Mouse (Mus musculus): ENCODE measurements around the gene Exo5. TPM values are rescaled to one million over a fixed set of nuclear protein-coding genes. Genes with fewer than 3 reads are reported as not detected.

Exo5 gene
- 28.1 TPM for polyA plus RNA-seq (2017; shearing (Covaris generic))

GRCm38 (mm10) chr4:120924554-120925299 lies at the start of gene Exo5:
Gene Exo5, minus strand, starts transcription at chr4:120925017.

GRCm38 (mm10) chr4:120951428-120951973 lies 26.7 kb upstream of the Exo5 start, which contains the start of gene Zfp69:
Gene Zfp69, minus strand, starts transcription at chr4:120951699.

Other genes starting within 250 kb of the Exo5 start
- not detected for gene Kcnq4, start 176.4 kb downstream of the Exo5 start, polyA plus RNA-seq (2017; shearing (Covaris generic))
- 95.8 TPM for gene Nfyc, start 93.4 kb downstream of the Exo5 start, polyA plus RNA-seq (2017; shearing (Covaris generic))
- gene Rims3, start 70.2 kb downstream of the Exo5 start, polyA plus RNA-seq (2017; shearing (Covaris generic)) = 2.4 TPM
- 4.7 TPM for gene Zfp69, start 26.7 kb upstream of the Exo5 start, polyA plus RNA-seq (2017; shearing (Covaris generic))
- 64.6 TPM for gene Smap2, start 92.2 kb upstream of the Exo5 start, polyA plus RNA-seq (2017; shearing (Covaris generic))
- not detected for gene Col9a2, start 114.4 kb upstream of the Exo5 start, polyA plus RNA-seq (2017; shearing (Covaris generic))
- 51.4 TPM for gene Zmpste24, start 173.2 kb upstream of the Exo5 start, polyA plus RNA-seq (2017; shearing (Covaris generic))
- not detected for gene Tmco2, start 184.2 kb upstream of the Exo5 start, polyA plus RNA-seq (2017; shearing (Covaris generic))